Mouse (Mus musculus) adrenal gland, postnatal 14 days (tissue): ENCODE data around the gene Grb7. TPM values are rescaled to one million over a fixed set of nuclear protein-coding genes. Genes with fewer than 3 reads are reported as not detected.

Experiments used
- DNase-seq: peaks from one replicate; pipeline ENCODE4 v3.0.0; 2021; ENCODE audit warnings: mixed read lengths
- total RNA-seq: library from RNA; stranded (reverse); gene quantifications from 2 replicates; pipeline ENCODE4 v1.2.3, GENCODE M21; 2021

Gene Grb7
- total RNA-seq, 1 experiment from 2014 or later, result 10.7 TPM

- DNase-seq, result no peak
These were observed 24.6 kb downstream of the Grb7 start for GRCm38 (mm10) chr11:98470795-98471194.

GRCm38 (mm10) chr11:98472696-98473095, 26.5 kb downstream of the Grb7 start:
- DNase-seq, result no peak

GRCm38 (mm10) chr11:98473916-98474479, 27.8 kb downstream of the Grb7 start:
- DNase-seq, result no peak

- DNase-seq, result no peak
These were observed 28.8 kb downstream of the Grb7 start for GRCm38 (mm10) chr11:98474967-98475366.

- DNase-seq, result no peak
These were observed 29.6 kb downstream of the Grb7 start for GRCm38 (mm10) chr11:98475630-98476433.

- no peak for DNase-seq
These were observed 30.2 kb downstream of the Grb7 start for GRCm38 (mm10) chr11:98476434-98476807.

GRCm38 (mm10) chr11:98477011-98477701, 31.0 kb downstream of the Grb7 start:
- no peak for DNase-seq

GRCm38 (mm10) chr11:98479026-98479939, 33.1 kb downstream of the Grb7 start:
- DNase-seq, result no peak

GRCm38 (mm10) chr11:98479940-98480497, 33.8 kb downstream of the Grb7 start:
- DNase-seq, result no peak

GRCm38 (mm10) chr11:98481231-98481630, 35.0 kb downstream of the Grb7 start:
- DNase-seq, result no peak

GRCm38 (mm10) chr11:98482067-98482466, 35.9 kb downstream of the Grb7 start:
- no peak for DNase-seq

GRCm38 (mm10) chr11:98485749-98486148, 39.6 kb downstream of the Grb7 start:
- no peak for DNase-seq

GRCm38 (mm10) chr11:98487526-98488040, 41.4 kb downstream of the Grb7 start:
- no peak for DNase-seq

GRCm38 (mm10) chr11:98488540-98489234, 42.5 kb downstream of the Grb7 start:
- no peak for DNase-seq

GRCm38 (mm10) chr11:98491571-98491970, 45.4 kb downstream of the Grb7 start:
- no peak for DNase-seq

GRCm38 (mm10) chr11:98492959-98493358, 46.8 kb downstream of the Grb7 start:
- DNase-seq, result no peak

GRCm38 (mm10) chr11:98493394-98493793, 47.2 kb downstream of the Grb7 start:
- no peak for DNase-seq

- DNase-seq, result no peak
These were observed 49.1 kb downstream of the Grb7 start for GRCm38 (mm10) chr11:98495176-98495719.

- DNase-seq, result no peak
These were observed 51.4 kb downstream of the Grb7 start for GRCm38 (mm10) chr11:98497388-98498288.

GRCm38 (mm10) chr11:98504926-98505325, 58.7 kb downstream of the Grb7 start:
- no peak for DNase-seq
